Mouse (Mus musculus) effector memory CD4-positive, alpha-beta T cell, adult 7 months (primary cell): ENCODE data around the gene Slc22a5. TPM values are rescaled to one million over a fixed set of nuclear protein-coding genes. Genes with fewer than 3 reads are reported as not detected.

ENCODE experiments used
- polyA plus RNA-seq: library from polyadenylated mRNA; unstranded; fragments of 100-300 nt; shearing (Covaris generic); gene quantifications from one replicate; pipeline ENCODE4 v1.2.1, GENCODE M21; 2017

The Slc22a5 gene
- polyA plus RNA-seq = 13.5 TPM

DNA sequence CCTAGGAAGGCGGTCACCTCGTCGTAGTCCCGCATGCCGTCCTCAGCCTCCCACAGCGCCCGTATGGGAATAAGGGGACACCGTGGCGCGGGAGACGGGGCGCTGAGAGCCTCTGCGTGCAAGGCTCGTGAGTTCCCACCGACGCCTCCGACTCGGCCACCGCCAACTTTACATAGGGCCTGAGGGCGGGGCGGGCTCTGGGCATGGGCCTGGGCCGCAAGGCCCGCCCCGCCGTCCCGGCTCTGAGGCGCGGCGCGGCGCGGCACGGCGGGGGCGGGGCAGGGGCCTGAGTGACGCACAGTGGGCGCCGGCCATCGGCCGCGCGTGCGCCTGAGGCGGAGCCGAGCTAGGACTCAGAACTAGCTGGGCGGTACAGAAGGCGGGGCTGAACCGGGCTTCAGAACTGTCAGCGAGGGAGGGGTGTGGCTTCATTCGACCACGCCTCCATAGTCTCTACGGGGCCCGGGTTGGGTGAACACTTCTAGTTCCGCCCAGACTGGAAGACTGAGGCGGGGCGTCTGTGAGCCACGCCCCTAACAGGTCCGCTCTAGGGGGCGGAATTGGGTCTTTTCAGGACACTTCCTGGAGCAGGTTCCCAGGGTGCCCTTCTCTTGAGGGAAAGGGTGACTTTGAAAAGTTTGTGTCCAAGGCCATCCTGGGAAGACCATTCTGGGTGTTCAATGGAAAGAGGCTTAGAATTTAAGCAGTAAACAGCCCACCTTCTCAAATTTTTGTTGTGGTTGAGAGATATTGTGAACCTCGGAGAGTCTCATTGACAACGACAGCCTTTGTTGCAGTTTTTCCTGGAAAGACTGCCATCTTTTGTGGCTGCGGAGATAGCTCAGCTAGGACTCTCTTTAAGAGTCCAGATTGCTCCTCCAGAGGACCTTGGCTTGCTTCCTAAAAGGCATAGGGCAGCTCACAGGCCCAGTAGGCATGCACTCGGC is at the start of gene Slc22a5:
Gene Slc22a5 (minus strand): TSS at position 156 of the 947 bp plus-strand sequence.

DNA sequence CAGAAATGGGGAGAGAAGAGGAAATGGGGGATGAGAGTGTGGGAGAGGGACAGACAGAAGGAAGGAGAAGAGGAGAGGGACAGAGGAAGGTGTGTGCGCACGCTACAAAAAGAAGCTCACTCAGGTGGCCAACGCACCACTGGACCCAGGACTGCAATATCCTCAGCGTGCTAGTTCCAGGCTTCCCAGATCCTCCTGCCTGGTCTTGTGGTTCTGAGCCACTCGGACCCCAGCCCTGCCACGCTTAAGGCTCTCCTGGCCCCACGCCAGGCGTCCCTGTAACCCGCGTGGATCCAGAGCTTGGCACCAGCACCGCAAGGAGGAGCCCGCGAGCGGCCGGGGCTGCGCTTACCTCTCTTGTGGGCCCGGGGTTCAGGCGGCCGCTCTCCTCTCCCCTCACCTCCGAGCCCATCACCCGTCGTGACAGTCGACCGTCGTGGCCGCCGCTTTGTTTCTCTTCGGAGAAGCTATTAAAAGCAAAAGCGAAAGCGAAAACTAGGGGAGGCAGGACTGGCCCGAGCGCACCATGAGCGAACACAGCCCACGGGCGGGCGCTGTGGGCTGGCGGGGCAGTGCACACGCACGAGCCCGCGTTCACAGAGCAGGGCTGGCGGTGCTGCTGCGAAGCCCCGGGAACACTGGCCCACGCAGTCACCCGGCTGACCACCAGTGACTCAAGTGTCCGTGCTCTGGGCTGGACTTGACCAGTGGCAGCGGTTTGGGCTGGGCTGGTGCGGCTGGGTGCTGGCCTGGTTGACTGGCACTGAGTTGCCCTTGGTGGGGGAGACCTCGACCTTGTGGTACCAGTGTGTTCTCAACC is 32.5 kb downstream of the Slc22a5 start, which contains the start of gene Gm12216:
Gene Gm12216 (minus strand): TSS at position 496 of the 820 bp plus-strand sequence.

Other genes with a start within 250 kb of the Slc22a5 start
- gene Rad50, start 184.3 kb downstream of the Slc22a5 start, polyA plus RNA-seq = 26.5 TPM
- gene Il5, start 170.9 kb downstream of the Slc22a5 start, polyA plus RNA-seq = not detected
- 388 TPM for gene Irf1, start 121.6 kb downstream of the Slc22a5 start, polyA plus RNA-seq
- gene Gm17334, start 118.5 kb downstream of the Slc22a5 start, polyA plus RNA-seq = 1.7 TPM
- gene Gm12216, start 32.4 kb downstream of the Slc22a5 start, polyA plus RNA-seq = 17.4 TPM
- gene Slc22a21, start 88.7 kb upstream of the Slc22a5 start, polyA plus RNA-seq = 0.71 TPM
- gene Slc22a4, start 136.4 kb upstream of the Slc22a5 start, polyA plus RNA-seq = 2.5 TPM
- 2.9 TPM for gene Pdlim4, start 177.4 kb upstream of the Slc22a5 start, polyA plus RNA-seq
- 0.38 TPM for gene P4ha2, start 208.4 kb upstream of the Slc22a5 start, polyA plus RNA-seq